Mouse (Mus musculus) heart, postnatal 0 days (tissue): ENCODE data around the gene AL607142.1.

ENCODE experiments used
- CTCF ChIP-seq: IDR thresholded peaks from 2 replicates; pipeline ENCODE4 v1.5.1; 2016; ENCODE audit warnings: antibody characterized with exemption, control low read depth, low read depth
- EP300 ChIP-seq: IDR thresholded peaks from 2 replicates; pipeline ENCODE4 v1.6.1; 2016; ENCODE audit warnings: antibody characterized with exemption, low read depth

GRCm38 (mm10) chr4:120066841-120067591 is 2.2 kb downstream of the AL607142.1 start:
- TF ChIP-seq CTCF (no peak), EP300 (no peak)
